Mouse (Mus musculus) limb, embryonic 14.5 days (tissue): ENCODE data around the gene Il1rl1. TPM values are rescaled to one million over a fixed set of nuclear protein-coding genes. Genes with fewer than 3 reads are reported as not detected.

Experiments
- ATAC-seq: fragments of 200-750 bp; cut with Nextera tagmentation; 2 replicates; pipeline ENCODE4 v1.8.0; 2017; ENCODE audit warnings: low read depth, moderate number of reproducible peaks, moderate TSS enrichment; ENCODE audit not compliant: low FRiP score
- DNase-seq: peaks from one replicate; pipeline ENCODE4 v3.0.0-alpha.2; 2015; ENCODE audit warnings: low spot score
- H3K27ac ChIP-seq: fragments of 300-500 bp; sonication (generic); replicated peaks from 2 replicates; pipeline ENCODE4 v1.5.1; 2014; ENCODE audit warnings: low read depth, mild to moderate bottlenecking, low read length, moderate library complexity, mixed read lengths
- H3K27me3 ChIP-seq: fragments of 300-500 bp; sonication (generic); 2 replicates; pipeline ENCODE4 v1.6.1; 2014; ENCODE audit warnings: low read length, mixed read lengths; ENCODE audit not compliant: control insufficient read depth, insufficient read depth
- H3K36me3 ChIP-seq: fragments of 300-500 bp; sonication (generic); 2 replicates; pipeline ENCODE4 v1.6.1; 2014; ENCODE audit warnings: mild to moderate bottlenecking, low read length, moderate library complexity, mixed read lengths; ENCODE audit not compliant: control insufficient read depth, insufficient read depth
- H3K4me1 ChIP-seq: fragments of 300-500 bp; sonication (generic); 2 replicates; pipeline ENCODE4 v1.6.1; 2014; ENCODE audit warnings: antibody characterized with exemption, low read length, mixed read lengths; ENCODE audit not compliant: control insufficient read depth, insufficient read depth
- H3K4me2 ChIP-seq: fragments of 300-500 bp; sonication (generic); replicated peaks from 2 replicates; pipeline ENCODE4 v1.6.1; 2014; ENCODE audit warnings: low read depth, mild to moderate bottlenecking, low read length, moderate library complexity; ENCODE audit not compliant: severe bottlenecking
- H3K4me3 ChIP-seq: fragments of 300-500 bp; sonication (generic); replicated peaks from 2 replicates; pipeline ENCODE4 v1.5.1; 2014; ENCODE audit warnings: low read length
- H3K9ac ChIP-seq: fragments of 300-500 bp; sonication (generic); 2 replicates; pipeline ENCODE4 v1.6.1; 2014; ENCODE audit warnings: mild to moderate bottlenecking, low read depth, low read length, moderate library complexity; ENCODE audit not compliant: severe bottlenecking
- H3K9me3 ChIP-seq: fragments of 300-500 bp; sonication (generic); 2 replicates; pipeline ENCODE4 v1.6.1; 2016; ENCODE audit warnings: low read length; ENCODE audit not compliant: control insufficient read depth
- POLR2A ChIP-seq: fragments of 200-500 bp; IDR thresholded peaks from 2 replicates; pipeline ENCODE4 v1.8.0; 2012; ENCODE audit warnings: inconsistent platforms, mild to moderate bottlenecking, moderate library complexity, borderline replicate concordance; ENCODE audit not compliant: insufficient read depth, insufficient read length; ENCODE audit errors: extremely low read depth
- WGBS: fragments of 180-500 bp; shearing (Covaris S2); extraction: QIAGEN DNeasy Blood & Tissue Kit; methylation state at CpG from one replicate; pipeline ENCODE4 v1.1.7; 2014; 5-methylcytosine and 5-hydroxymethylcytosine counted together
- polyA plus RNA-seq, 2 experiments: library from polyadenylated mRNA; depleted of rRNA in 1 of 2; stranded (reverse) in 1 of 2; unstranded in 1 of 2; fragments of >200 nt; fragmentation: Nextera tagmentation in 1 of 2; extraction: Ambion mirVana in 1 of 2; gene quantifications; 2 replicates each; pipeline versions ENCODE4 v1.2.1 to v1.2.3; 2012 to 2014

Il1rl1 gene
- polyA plus RNA-seq, 2 experiments: 3.5 to 5.2 TPM

DNA sequence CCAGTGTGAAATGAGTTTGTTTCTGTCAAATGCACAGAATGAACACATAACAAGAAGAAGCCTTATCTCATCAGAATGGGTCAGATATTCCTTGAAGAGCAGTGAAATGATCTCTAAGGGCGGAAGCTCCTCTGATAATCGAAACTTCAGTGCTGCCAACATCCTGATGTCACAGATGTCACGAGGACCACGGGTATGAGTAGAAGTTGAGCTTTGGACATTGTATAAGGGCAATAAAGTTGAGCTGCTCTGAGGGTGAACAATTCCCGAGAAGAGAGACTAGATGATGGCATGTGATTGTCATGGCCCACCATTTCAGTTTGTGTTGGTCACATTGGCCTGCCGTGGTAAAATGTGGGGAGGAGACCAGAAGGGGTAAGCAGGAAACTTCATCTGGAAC lies 5.5 kb upstream of the Il1rl1 start:
- H3K27ac ChIP-seq: no peak overlapping the region
- DNase-seq (no peak), ATAC-seq (no peak)
- H3K4me2 ChIP-seq: no peak overlapping the region
- no peak overlapping the region for H3K4me3 ChIP-seq
- no peak for TF ChIP-seq POLR2A
- no peaks in the 10 kb centered on the region for H3K9me3 ChIP-seq
- 85% methylated on average over 6 of the region's 6 CpGs for WGBS
- H3K27me3 ChIP-seq: no peaks in the 10 kb centered on the region
- H3K9ac ChIP-seq: no peak overlapping the region
- H3K4me1 ChIP-seq: no peaks in the 10 kb centered on the region
- no peaks in the 10 kb centered on the region for H3K36me3 ChIP-seq

DNA sequence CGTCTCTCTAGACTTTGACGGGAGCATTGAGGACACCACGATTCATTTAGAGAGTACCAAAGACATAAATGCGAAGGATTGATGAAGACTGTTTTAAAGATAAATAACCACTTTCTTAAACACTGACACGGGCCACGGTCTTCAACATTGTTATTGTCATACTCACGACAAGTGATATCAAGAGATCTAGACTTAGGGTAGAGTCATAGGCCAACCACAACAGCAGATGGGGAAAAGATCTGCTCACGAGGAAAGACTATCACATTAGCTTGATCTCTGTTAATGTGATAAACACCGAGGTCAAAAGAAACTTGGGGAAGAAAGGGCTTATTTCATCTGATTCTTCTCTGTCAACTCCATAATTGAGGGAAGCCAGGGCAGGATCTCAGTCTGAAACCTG lies 2.1 kb upstream of the Il1rl1 start:
- Histone ChIP-seq H3K27ac (no peak overlapping the region), H3K4me3 (no peak overlapping the region), H3K9me3 (no peaks in the 10 kb centered on the region), H3K36me3 (no peaks in the 10 kb centered on the region), H3K9ac (no peak overlapping the region), H3K4me1 (no peaks in the 10 kb centered on the region), H3K4me2 (no peak overlapping the region), H3K27me3 (no peaks in the 10 kb centered on the region)
- no peak for TF ChIP-seq POLR2A
- 91% methylated on average over 9 of the region's 9 CpGs for WGBS
- ATAC-seq (no peak), DNase-seq (no peak)

- Histone ChIP-seq H3K4me2 (no peak overlapping the region), H3K27me3 (no peaks in the 10 kb centered on the region), H3K9ac (no peak overlapping the region), H3K9me3 (no peaks in the 10 kb centered on the region), H3K36me3 (no peaks in the 10 kb centered on the region), H3K4me3 (no peak overlapping the region), H3K4me1 (no peaks in the 10 kb centered on the region), H3K27ac (no peak overlapping the region)
- TF ChIP-seq POLR2A: no peak
- WGBS: 56% methylated on average over 1 of the region's 1 CpGs
- ATAC-seq (no peak), DNase-seq (no peak)
These were observed 1.5 kb upstream of the Il1rl1 start for GRCm38 (mm10) chr1:40427901-40428300.

DNA sequence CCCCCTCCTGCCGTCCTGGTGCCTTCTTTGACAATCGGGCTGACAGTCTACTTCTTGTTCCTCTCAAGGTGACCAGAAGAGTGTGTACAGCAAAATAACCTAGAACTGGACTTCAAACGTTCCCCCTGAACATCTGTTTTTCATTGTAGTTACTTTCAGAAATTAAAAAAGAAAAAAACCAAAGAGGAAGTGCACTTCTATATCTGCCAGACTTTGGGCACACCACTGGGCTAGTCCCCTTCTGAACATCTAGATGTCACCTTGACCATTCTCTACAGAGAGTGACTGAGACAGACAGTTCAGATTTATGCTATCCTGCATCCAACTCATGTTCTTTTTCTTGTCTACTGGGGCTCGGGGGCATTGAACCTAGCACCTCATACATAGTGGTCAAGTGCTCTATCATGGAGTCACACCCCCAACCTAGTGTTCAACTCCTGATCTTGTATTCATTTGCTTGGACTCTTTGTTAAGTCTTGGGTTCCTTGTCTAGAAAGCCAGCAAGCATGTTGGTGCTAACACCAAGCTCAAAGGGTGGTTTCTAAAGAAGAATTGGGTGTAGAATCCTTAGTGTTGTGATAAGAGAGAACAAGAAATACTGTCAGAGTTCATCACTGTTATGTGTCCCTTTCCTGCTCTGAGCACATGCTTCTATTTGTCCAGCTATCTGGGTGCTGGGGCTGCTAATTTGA lies 919 bp downstream of the Il1rl1 start:
- Histone ChIP-seq H3K27ac (no peak overlapping the region), H3K4me1 (no peaks in the 10 kb centered on the region), H3K9me3 (no peaks in the 10 kb centered on the region), H3K9ac (no peak overlapping the region), H3K27me3 (no peaks in the 10 kb centered on the region), H3K4me2 (no peak overlapping the region), H3K4me3 (no peak overlapping the region), H3K36me3 (no peaks in the 10 kb centered on the region)
- WGBS: 56% methylated on average over 4 of the region's 4 CpGs
- no peak for TF ChIP-seq POLR2A
- ATAC-seq (no peak), DNase-seq (no peak)

- Histone ChIP-seq H3K4me2 (no peak overlapping the region), H3K4me3 (no peak overlapping the region), H3K4me1 (no peaks in the 10 kb centered on the region), H3K9me3 (no peaks in the 10 kb centered on the region), H3K27ac (no peak overlapping the region), H3K36me3 (no peaks in the 10 kb centered on the region), H3K9ac (no peak overlapping the region), H3K27me3 (no peaks in the 10 kb centered on the region)
- TF ChIP-seq POLR2A: no peak
- no peak for ATAC-seq
- no peak for DNase-seq
- 89% methylated on average over 2 of the region's 2 CpGs for WGBS
These were observed 2.8 kb downstream of the Il1rl1 start for GRCm38 (mm10) chr1:40432169-40432568.
